20 mouse cellular contexts compared by ENCODE assay signal in genomic region chr17:80509494-80510458, GRCm38 (mm10).
"Had no signal": no experiment of that assay in that cellular context is flagged by ENCODE, and none has a peak within 500 bp of the region (broad histone marks: within the 10 kb centered on the region; RNA-seq: fewer than 3 reads in every experiment).

No protein-coding gene starts in this region.

- ATAC-seq: inflammation-experienced regulatory T-cells, adult 6 months; liver, embryonic 12.5 days; midbrain, embryonic 13.5 days; midbrain, embryonic 16.5 days had no signal

- H3K4me3 ChIP-seq: layer of hippocampus, adult 2 months; liver, embryonic 12.5 days; liver, embryonic 15.5 days; lung, embryonic 15.5 days; megakaryocyte, embryonic 14.5 days; midbrain, embryonic 10.5 days; midbrain, embryonic 13.5 days; myocyte; neural tube, embryonic 13.5 days; stomach, embryonic 15.5 days had no signal

- H3K27me3 ChIP-seq: liver, embryonic 12.5 days; liver, embryonic 15.5 days; lung, embryonic 15.5 days; megakaryocyte, embryonic 14.5 days; midbrain, embryonic 13.5 days; neural tube, embryonic 13.5 days; stomach, embryonic 15.5 days had no signal

- H3K4me2 ChIP-seq: liver, embryonic 12.5 days; liver, embryonic 15.5 days; lung, embryonic 15.5 days; midbrain, embryonic 13.5 days; neural tube, embryonic 13.5 days; stomach, embryonic 15.5 days had no signal

- H3K9me3 ChIP-seq: liver, embryonic 12.5 days; liver, embryonic 15.5 days; lung, embryonic 15.5 days; megakaryocyte, embryonic 14.5 days; midbrain, embryonic 10.5 days; midbrain, embryonic 13.5 days; neural tube, embryonic 13.5 days; stomach, embryonic 15.5 days had no signal

- H3K9ac ChIP-seq: liver, embryonic 12.5 days; liver, embryonic 15.5 days; lung, embryonic 15.5 days; midbrain, embryonic 13.5 days; neural tube, embryonic 13.5 days; stomach, embryonic 15.5 days had no signal

- H3K27ac ChIP-seq: layer of hippocampus, adult 2 months; liver, embryonic 12.5 days; liver, embryonic 15.5 days; lung, embryonic 15.5 days; midbrain, embryonic 10.5 days; midbrain, embryonic 13.5 days; neural tube, embryonic 13.5 days; stomach, embryonic 15.5 days had no signal

- H3K36me3 ChIP-seq: liver, embryonic 12.5 days; liver, embryonic 15.5 days; lung, embryonic 15.5 days; midbrain, embryonic 10.5 days; midbrain, embryonic 13.5 days; neural tube, embryonic 13.5 days; stomach, embryonic 15.5 days had no signal

- DNase-seq: layer of hippocampus, adult 9-11 months; lung, adult 18-20 months; lung, postnatal 10 days; lung, postnatal 36 days; retina, postnatal 1 day; right cerebral cortex, postnatal 25 days; spleen, adult 18-20 months; thymus, postnatal 25 days had no signal

- H3K4me1 ChIP-seq: midbrain, embryonic 10.5 days; midbrain, embryonic 13.5 days; neural tube, embryonic 13.5 days; stomach, embryonic 15.5 days had no signal
